Mouse (Mus musculus) stomach, postnatal 0 days (tissue): ENCODE data around the gene Tcta.

Experiments
- CTCF ChIP-seq: IDR thresholded peaks from 2 replicates; pipeline ENCODE4 v1.5.1; 2016; ENCODE audit warnings: antibody characterized with exemption, low read depth, mild to moderate bottlenecking, moderate library complexity
- EP300 ChIP-seq: optimal IDR thresholded peaks from 2 replicates; pipeline ENCODE3; 2016; ENCODE audit warnings: antibody characterized with exemption

DNA sequence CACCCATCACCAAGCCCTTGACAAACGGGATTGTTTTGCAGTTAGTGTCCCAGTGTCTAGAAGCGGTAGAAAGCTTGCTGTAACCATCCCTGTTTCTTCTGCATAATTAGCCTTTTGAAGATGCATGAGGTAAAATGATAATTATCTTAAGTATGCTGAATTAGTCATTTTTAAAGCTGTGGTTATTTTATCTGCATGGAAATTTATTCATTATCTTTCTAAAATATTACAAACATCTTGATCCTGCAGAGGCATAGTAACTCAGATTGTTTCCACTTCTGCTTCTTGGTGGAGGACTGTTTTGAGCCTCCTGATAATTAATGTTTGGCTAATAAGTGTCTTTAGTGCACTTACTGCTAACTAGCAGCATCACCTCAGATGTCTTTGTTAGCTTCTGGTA lies 12.5 kb upstream of the Tcta start:
- no peak for TF ChIP-seq CTCF
- TF ChIP-seq EP300: no peak
